Mouse (Mus musculus): ENCODE results near the gene Cdon.

DNA sequence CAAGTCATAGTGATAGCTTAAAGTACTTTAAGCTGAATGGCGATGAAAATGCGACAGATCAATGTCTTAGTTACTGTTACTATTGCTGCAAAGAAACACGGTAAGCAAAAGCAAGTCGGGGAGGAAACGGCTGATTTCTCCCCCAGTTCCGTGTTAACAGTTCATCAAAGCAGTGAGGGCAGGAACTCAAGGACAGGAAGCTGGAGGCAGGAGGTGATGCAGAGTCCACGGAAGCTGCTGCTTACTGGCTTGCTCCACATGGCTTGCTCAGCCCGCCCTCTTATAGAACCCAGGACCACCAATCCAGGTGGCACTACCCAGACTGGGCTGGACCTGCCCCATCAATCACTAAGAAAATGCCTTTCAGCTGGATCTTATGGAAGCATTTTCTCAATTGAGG, 38.7 kb downstream of the Cdon start:
- no peak for TF ChIP-seq POLR2AphosphoS5 (IDR thresholded peaks at IDR 0.05; ENCODE audit: insufficient replicate concordance, low read depth, low read length)
- no peak for TF ChIP-seq CTCF (IDR thresholded peaks at IDR 0.05; ENCODE audit: low read depth, low read length)
- no peak for TF ChIP-seq TAL1 (conservative IDR thresholded peaks at IDR 0.05; ENCODE audit: low read depth, low read length)

Measured in G1E (cell line).